Mouse (Mus musculus): ENCODE results near the gene Atp1a3. TPM values are rescaled to one million over a fixed set of nuclear protein-coding genes. Genes with fewer than 3 reads are reported as not detected.

Gene Atp1a3
- total RNA-seq, 4 experiments from 2014 or later = 0.60 to 3.3 (median 1.3) TPM

DNA sequence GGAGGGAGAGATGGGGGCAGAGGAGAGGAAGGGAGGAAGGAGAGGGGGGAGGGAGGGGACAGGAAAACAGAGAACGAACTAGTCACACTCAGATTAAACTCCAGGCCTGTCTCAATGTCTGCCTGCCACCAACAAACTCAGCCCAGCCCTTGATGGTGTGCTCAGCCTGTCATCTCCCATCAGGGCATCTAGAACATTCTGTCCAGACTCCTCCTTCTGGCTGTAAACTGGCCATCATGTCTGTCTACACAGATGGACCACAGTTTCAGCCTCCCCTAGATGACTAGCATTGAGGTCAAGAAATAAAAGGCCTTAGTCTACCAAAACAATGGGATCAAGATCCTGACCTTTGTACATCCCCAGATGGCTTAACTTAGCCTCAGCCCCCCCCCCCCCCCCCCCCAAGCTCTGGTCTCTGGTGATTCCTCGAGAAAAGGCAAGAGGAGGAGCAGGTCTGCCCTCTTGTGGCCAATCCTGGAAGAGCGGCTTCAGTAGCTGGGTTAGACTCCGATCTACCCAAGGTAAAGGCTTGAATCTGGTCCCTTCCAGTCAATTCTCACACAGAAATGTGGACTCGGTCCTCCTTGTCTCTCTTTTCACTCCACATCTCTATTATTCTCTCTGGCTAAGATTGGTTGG, 40.7 kb downstream of the Atp1a3 start:
- DNase-seq (ENCODE audit: low spot score) = peak; percentile 77

DNA sequence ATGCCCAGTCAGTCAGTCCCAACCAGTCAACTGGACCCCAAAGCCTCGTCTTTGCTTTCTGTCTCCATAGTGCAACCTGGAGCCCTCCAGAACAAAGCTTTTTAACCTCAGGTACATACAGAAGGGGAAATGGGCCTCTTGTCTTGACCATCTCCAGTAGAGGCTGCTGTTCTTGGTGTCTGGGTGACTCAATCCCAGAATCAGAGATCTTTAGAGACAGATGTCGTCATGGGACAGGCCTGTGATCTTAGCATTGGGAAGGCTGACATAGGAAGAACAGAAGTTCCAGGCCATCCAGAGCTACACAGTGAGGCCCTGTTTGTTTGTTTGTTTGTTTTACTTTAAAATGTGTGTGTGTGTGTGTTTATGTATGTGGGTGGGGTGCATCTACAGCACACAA, 41.5 kb downstream of the Atp1a3 start:
- DNase-seq (ENCODE audit: low spot score) = no peak

DNA sequence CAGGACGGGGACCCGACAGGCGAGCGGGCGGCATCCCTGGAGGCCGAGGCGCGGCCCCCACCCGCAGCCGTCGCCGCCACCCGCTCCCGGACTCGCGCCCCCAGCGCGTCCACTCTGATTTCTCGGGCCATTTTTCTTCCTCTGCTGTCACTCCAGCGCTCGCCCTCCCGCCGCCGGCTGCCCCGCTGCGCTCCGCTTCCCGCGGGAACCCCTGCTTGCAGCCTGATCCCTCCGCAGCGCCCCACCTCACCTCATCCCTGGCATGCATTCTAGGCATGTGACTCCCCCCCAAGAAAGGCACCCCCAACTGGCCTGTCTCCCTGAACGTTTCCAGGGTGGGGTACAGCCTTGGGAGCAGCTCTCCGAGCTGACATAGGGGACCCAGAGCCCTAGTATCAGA, 50.5 kb downstream of the Atp1a3 start:
- no peak for DNase-seq (ENCODE audit: low spot score)

DNA sequence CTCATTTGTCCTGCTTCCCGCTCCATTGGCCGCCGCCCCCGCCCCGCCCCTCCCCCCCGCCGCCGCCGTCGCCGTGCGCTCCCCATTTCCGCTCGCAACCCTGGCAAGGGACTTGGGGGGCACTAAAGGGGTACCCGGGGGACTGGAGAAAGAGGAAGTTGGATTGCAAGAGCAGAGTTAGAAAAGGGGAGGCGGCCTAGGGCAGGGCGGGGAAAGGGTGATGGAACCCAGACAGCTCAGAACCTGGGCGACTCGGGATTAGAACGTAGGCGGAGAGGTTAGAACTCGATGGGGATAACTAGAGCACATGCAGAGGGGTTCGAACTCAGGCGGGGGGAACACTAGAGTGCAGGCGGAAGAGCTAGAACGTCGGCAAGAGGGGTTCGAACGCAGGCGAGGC, 51.3 kb downstream of the Atp1a3 start:
- no peak for DNase-seq (ENCODE audit: low spot score)

DNA sequence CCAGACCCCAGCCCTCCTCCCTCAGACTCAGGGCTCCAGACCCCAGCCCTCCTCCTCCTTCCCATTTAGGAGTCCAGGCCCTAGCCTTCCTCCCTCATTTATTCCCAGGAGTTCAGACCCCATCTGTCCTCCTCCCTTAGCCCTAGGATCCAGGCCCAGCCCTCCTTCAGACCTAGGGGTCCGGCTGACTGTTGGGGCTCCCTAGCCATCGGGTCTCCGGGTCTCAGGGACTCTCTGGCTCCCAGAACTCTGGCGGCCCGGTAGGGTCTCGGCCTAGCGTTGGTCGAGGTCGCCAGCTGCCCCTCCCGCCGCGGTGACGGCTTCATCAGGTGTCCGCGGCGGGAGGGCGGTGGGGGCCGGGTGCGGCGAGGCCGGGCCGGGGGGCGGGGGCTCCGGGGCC, 51.8 kb downstream of the Atp1a3 start:
- DNase-seq (ENCODE audit: low spot score) = no peak

DNA sequence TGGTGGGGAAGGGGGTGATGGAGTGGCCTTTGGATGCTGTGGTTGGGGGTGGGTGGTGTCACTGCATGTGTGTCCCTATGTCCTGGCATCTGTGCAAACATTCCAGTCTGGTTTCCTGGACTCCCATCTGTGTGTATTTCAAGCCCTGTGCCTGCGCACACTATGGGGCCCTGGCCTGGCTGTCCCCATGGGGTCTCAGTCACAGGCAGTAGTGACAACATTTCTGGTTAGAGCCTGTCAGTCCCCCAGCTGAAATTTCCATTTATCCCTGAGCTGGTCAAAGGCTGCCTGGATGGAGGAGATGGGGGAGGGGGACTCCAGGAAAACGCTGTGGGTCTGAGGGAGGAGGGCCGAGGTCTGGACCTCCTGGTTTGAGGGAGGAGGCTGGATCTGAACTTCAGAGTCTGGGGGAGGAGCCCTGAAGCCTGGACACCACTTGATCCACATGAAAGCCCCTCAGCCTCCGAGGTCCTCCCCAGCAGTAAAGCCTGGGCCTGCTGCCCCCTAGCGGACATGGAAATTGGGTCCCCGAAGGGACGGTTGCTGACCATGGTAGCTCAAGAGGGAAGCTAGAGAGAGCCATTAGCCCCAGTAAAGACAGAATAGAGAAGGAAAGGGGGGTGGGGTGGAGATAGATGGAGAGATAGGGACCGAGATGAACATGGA, 55.7 kb downstream of the Atp1a3 start:
- DNase-seq (ENCODE audit: low spot score) = peak; percentile 48

DNA sequence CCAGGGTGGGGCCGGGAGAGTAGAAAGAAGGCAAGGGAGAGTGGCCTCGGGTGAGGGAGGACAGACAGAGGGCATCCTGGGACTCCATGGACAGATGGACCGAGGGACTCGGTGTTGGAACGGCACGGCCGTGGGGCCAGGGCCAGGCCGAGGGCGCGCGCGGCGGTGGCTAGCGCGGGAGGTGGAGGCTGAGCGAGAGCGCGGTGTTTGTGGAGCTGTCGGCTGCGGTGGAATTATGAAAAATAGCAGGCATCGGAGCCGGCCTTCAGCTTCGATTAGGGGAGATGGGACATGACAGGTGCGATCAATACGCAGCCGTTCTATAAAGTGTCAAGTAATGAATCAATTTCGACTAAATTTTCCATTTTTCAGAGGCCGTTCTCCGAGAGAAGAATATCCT, 57.0 kb downstream of the Atp1a3 start:
- no peak for DNase-seq (ENCODE audit: low spot score)

DNA sequence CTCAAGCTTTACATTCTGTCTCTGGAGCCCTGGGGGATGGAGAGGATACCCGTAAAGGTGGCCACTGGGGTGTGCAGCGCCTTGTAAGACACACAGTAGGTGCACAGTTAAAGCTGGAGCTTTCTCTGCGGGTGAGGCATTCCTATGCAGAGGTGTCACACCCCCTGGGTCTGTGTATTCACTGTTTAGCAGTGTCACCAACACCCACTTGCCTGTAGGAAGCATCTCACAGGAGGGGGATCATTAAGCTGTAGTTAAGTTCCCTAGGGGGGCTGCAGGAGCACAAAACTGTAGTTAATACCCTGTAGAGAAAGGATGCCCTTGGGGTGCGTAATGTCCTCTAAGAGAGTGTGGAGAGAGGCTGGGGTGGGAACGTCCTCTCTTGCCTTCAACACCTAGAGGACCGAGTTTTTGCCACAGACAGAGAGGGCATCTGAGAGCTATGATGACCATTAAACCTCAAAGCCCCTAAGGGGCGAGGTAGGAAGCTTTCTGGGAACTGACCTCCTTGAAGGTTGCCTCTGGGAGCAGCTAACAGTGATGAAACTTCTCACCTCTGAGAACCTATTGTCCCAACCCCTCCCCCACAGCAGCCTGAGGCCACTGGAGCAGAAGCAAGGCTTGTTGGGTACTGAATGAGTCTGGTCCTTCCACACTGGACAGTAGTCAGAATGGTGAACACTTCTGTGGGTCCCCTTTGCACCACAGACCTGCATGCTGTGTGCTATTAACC, 58.3 kb downstream of the Atp1a3 start:
- no peak for DNase-seq (ENCODE audit: low spot score)

DNA sequence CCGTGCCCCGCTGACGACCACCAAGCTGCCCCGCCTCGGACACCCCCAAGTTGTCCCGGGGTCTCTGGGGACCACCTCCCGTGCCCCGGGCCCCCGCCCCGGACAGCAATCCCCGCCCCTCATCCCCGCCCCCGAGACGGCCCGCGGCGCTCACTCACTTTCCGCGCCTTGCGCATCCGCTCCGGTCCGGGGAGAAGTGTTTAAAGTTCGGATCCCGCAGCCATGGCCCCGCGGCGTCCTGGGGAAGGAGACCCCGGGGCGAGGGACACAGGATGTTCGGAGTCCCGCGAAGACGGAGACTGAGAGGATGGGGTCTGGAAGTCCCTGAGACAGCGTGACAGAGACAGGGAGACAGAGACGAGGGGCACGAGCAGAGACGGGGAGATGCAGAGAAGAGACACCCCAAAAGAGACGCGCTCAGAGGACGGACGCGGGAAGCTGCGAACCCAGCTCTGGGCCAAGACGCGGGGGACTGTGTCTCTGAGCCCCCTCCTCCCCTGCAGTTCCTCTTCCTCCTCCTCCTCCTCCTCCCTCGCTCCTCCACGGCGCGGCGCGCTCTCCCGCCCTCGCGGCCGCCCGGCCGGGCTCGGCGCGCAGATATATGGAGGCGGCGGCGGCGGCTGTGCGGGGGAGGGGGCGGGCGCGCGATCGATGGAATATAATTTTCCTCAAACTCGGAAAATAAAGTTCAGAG, 61.4 kb downstream of the Atp1a3 start, which contains the start of gene Gm4881:
Gene Gm4881, minus strand, starts transcription at position 238 of the 694 bp plus-strand sequence.
- DNase-seq (ENCODE audit: low spot score) = no peak

DNA sequence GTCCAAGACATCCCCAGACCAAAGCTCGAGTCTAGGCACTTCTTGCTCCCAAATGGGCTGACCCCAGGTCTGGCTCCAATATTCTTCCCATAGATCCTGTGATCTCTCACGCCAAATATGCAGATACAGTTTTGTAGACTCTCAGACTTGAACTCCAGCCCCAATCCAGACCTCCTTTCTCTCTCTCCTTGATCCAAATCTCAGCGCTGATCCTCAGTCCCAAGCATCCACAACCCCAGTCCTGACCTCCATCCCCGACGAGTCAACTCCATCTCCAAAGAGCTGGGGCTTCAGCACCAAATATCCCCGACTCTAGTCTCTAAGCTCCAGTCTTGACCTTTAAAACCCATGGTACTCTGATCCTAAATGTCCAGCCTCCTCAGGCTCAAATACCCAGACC, 62.1 kb downstream of the Atp1a3 start:
- no peak for DNase-seq (ENCODE audit: low spot score)

DNA sequence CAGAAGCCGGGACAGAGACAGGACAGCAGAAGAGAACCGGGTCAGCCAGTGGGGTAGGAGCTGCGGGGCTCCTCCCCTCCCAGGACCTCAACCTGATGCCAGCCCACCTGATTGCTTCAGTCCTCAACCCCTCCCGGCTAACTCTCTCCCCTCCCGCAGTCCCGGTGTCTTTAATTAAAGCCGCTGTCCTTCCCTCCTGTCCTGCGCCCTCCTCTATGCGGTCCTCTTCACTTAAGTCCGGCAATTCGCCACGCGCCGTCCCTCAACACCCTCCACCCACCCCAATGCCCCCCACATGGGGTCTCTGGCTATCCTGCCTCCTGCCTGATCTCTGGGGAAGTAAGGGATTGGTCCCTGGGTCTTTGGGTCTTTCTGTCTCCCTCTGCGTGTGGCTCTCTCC, 74.1 kb downstream of the Atp1a3 start:
- DNase-seq (ENCODE audit: low spot score) = no peak

DNA sequence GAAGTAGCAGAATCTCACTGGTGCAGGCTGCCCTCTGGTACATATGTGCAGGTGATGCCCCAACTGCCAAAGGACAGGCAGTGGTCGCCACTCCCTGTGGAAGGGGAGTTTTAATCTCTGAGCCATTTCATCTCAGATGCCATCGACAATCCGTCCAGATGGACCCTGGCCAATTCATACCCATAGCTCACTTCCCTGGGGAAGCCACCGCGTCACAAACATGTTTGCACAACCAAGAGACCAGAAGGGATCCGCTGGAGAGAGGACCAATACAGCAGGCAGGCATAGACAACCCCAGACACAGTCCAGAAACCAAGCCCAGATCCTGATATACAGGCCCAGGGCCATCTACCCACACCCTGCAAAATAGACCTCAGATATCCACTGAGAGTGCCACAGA, 75.3 kb downstream of the Atp1a3 start:
- no peak for DNase-seq (ENCODE audit: low spot score)

Small RNAs within 50 kb of the gene (microRNA-seq; reads per million reads assigned to microRNA genes)
- gene Mir7046 (1.1 reads per million), gene Mir7047 (not detected)

Other genes with a start within 250 kb of the Atp1a3 start
- 1 to 10 TPM in 1 of 4 experiments, not detected in 3; 1.6 TPM for gene Cd177, start 245.6 kb downstream of the Atp1a3 start, total RNA-seq (2022)
- not detected for gene Ceacam10, start 228.8 kb downstream of the Atp1a3 start, total RNA-seq (2022)
- gene Gm9844, start 143.7 kb downstream of the Atp1a3 start, total RNA-seq (2022) = not detected
- not detected for gene Lypd4, start 136.0 kb downstream of the Atp1a3 start, total RNA-seq (2022)
- gene Dmrtc2, start 135.9 kb downstream of the Atp1a3 start, total RNA-seq (2022) = not detected
- gene Rps19, start 121.6 kb downstream of the Atp1a3 start, total RNA-seq (2022) = 100 to 1,000 TPM; 468 to 567 (median 530) TPM
- gene Cd79a, start 108.6 kb downstream of the Atp1a3 start, total RNA-seq (2022) = 1 to 10 TPM in 1 of 4 experiments, under 1 TPM in 3; 0.35 to 2.1 (median 0.66) TPM
- gene Arhgef1, start 103.0 kb downstream of the Atp1a3 start, total RNA-seq (2022) = 10 to 100 TPM; 31.8 to 45.5 (median 43.8) TPM
- not detected for gene Gm4881, start 61.5 kb downstream of the Atp1a3 start, total RNA-seq (2022)
- 100 to 1,000 TPM; 297 to 375 (median 324) TPM for gene Rabac1, start 33.2 kb downstream of the Atp1a3 start, total RNA-seq (2022)
- gene Grik5, start 66.4 kb upstream of the Atp1a3 start, total RNA-seq (2022) = 1 to 10 TPM; 3.7 to 4.5 (median 3.8) TPM
- 10 to 100 TPM in 1 of 4 experiments, 1 to 10 TPM in 3; 7.9 to 10.0 (median 9.0) TPM for gene Zfp574, start 66.6 kb upstream of the Atp1a3 start, total RNA-seq (2022)
- under 1 TPM; 0.49 to 0.72 (median 0.55) TPM for gene Pou2f2, start 173.8 kb upstream of the Atp1a3 start, total RNA-seq (2022)
- gene Dedd2, start 214.7 kb upstream of the Atp1a3 start, total RNA-seq (2022) = 10 to 100 TPM; 14.0 to 23.0 (median 17.2) TPM
- 10 to 100 TPM in 2 of 4 experiments, 1 to 10 TPM in 2; 9.0 to 12.3 (median 9.9) TPM for gene Zfp526, start 215.5 kb upstream of the Atp1a3 start, total RNA-seq (2022)
- gene Gsk3a, start 231.9 kb upstream of the Atp1a3 start, total RNA-seq (2022) = 10 to 100 TPM; 66.1 to 71.3 (median 68.3) TPM
- gene Erf, start 244.8 kb upstream of the Atp1a3 start, total RNA-seq (2022) = 10 to 100 TPM; 17.2 to 22.5 (median 21.2) TPM

Data from heart, adult 8-10 months (tissue).